Mouse (Mus musculus) embryonic facial prominence, embryonic 11.5 days (tissue): ENCODE results near the gene Rps6kb1. TPM values are rescaled to one million over a fixed set of nuclear protein-coding genes. Genes with fewer than 3 reads are reported as not detected.
"Not testable (repeated sequence)": the region's sequence is repeated elsewhere in the genome, so short reads cannot be mapped to it uniquely, and the experiment has no call there.

Experiments
- ATAC-seq: fragments of 200-750 bp; cut with Nextera tagmentation; replicated peaks from 2 replicates; pipeline ENCODE4 v1.8.0; 2017; ENCODE audit warnings: low read depth; ENCODE audit not compliant: insufficient number of reproducible peaks, low FRiP score, low TSS enrichment
- DNase-seq: peaks from one replicate; pipeline ENCODE4 v3.0.0-alpha.2; 2015; ENCODE audit warnings: low spot score
- H3K27ac ChIP-seq: fragments of 300-500 bp; sonication (generic); replicated peaks from 2 replicates; pipeline ENCODE4 v1.5.1; 2014; ENCODE audit warnings: mild to moderate bottlenecking, low read depth, low read length, control low read depth
- H3K27me3 ChIP-seq: fragments of 300-500 bp; sonication (generic); 2 replicates; pipeline ENCODE4 v1.6.1; 2014; ENCODE audit warnings: mild to moderate bottlenecking, low read length, moderate library complexity, mixed read lengths; ENCODE audit not compliant: control insufficient read depth, insufficient read depth
- H3K36me3 ChIP-seq: fragments of 300-500 bp; sonication (generic); replicated peaks from 2 replicates; pipeline ENCODE4 v1.6.1; 2014; ENCODE audit warnings: low read depth, mild to moderate bottlenecking, low read length, moderate library complexity, mixed read lengths; ENCODE audit not compliant: control insufficient read depth, insufficient read depth
- H3K4me1 ChIP-seq: fragments of 300-500 bp; sonication (generic); 2 replicates; pipeline ENCODE4 v1.6.1; 2014; ENCODE audit warnings: low read length, mixed read lengths; ENCODE audit not compliant: control insufficient read depth, insufficient read depth
- H3K4me2 ChIP-seq: fragments of 300-500 bp; sonication (generic); 2 replicates; pipeline ENCODE4 v1.6.1; 2014; ENCODE audit warnings: low read depth, mild to moderate bottlenecking, control low read depth, low read length, moderate library complexity
- H3K4me3 ChIP-seq: fragments of 300-500 bp; sonication (generic); 2 replicates; pipeline ENCODE4 v1.5.1; 2014; ENCODE audit warnings: low read depth, low read length, control low read depth
- H3K9ac ChIP-seq: fragments of 300-500 bp; sonication (generic); replicated peaks from 2 replicates; pipeline ENCODE4 v1.6.1; 2014; ENCODE audit warnings: mild to moderate bottlenecking, control low read depth, low read length
- H3K9me3 ChIP-seq: fragments of 300-500 bp; sonication (generic); replicated peaks from 2 replicates; pipeline ENCODE4 v1.6.1; 2016; ENCODE audit warnings: mild to moderate bottlenecking, low read length, inconsistent platforms, mixed read lengths; ENCODE audit not compliant: control insufficient read depth
- WGBS: fragments of 180-500 bp; shearing (Covaris S2); extraction: QIAGEN DNeasy Blood & Tissue Kit; methylation state at CpG from one replicate; pipeline ENCODE4 v1.1.7; 2014; 5-methylcytosine and 5-hydroxymethylcytosine counted together
- polyA plus RNA-seq: library from polyadenylated mRNA; unstranded; fragments of >200 nt; fragmentation: Nextera tagmentation; extraction: Ambion mirVana; gene quantifications from 2 replicates; pipeline ENCODE4 v1.2.1, GENCODE M21; 2014

The Rps6kb1 gene
- polyA plus RNA-seq, 1 experiment from 2014 or later = 69.7 TPM

GRCm38 (mm10) chr11:86471785-86472184 lies 72.8 kb downstream of the Rps6kb1 start:
- Histone ChIP-seq H3K4me2 (no peak overlapping the region), H3K4me1 (0 out of 2 replicates have a peak, but pooled peaks cover 2% of the 10 kb centered on the region), H3K9ac (no peak overlapping the region), H3K9me3 (no peaks in the 10 kb centered on the region), H3K27ac (no peak overlapping the region), H3K4me3 (no peak overlapping the region), H3K36me3 (no peaks in the 10 kb centered on the region), H3K27me3 (no peaks in the 10 kb centered on the region)
- ATAC-seq (no peak), DNase-seq (no peak)
- WGBS = 79% methylated on average over 6 of the region's 6 CpGs

GRCm38 (mm10) chr11:86468971-86469370 lies 75.6 kb downstream of the Rps6kb1 start:
- DNase-seq = no peak
- WGBS = 75% methylated on average over 4 of the region's 4 CpGs
- H3K4me1 ChIP-seq = 0 out of 2 replicates have a peak, but pooled peaks cover 2% of the 10 kb centered on the region
- no peak overlapping the region for H3K4me2 ChIP-seq
- H3K36me3 ChIP-seq = no peaks in the 10 kb centered on the region
- H3K9me3 ChIP-seq = no peaks in the 10 kb centered on the region
- no peak overlapping the region for H3K4me3 ChIP-seq
- ATAC-seq = no peak
- H3K9ac ChIP-seq = no peak overlapping the region
- H3K27ac ChIP-seq = no peak overlapping the region
- H3K27me3 ChIP-seq = no peaks in the 10 kb centered on the region

GRCm38 (mm10) chr11:86468345-86468744 lies 76.3 kb downstream of the Rps6kb1 start:
- ATAC-seq (no peak), DNase-seq (no peak)
- no peaks in the 10 kb centered on the region for H3K27me3 ChIP-seq
- H3K9ac ChIP-seq = no peak overlapping the region
- WGBS = 84% methylated on average over 8 of the region's 8 CpGs
- H3K4me2 ChIP-seq = no peak overlapping the region
- H3K4me1 ChIP-seq = 0 out of 2 replicates have a peak, but pooled peaks cover 2% of the 10 kb centered on the region
- H3K36me3 ChIP-seq = no peaks in the 10 kb centered on the region
- no peaks in the 10 kb centered on the region for H3K9me3 ChIP-seq
- H3K27ac ChIP-seq = no peak overlapping the region
- H3K4me3 ChIP-seq = no peak overlapping the region

GRCm38 (mm10) chr11:86464275-86464674 lies 80.3 kb downstream of the Rps6kb1 start:
- not testable (repeated sequence) for H3K4me3 ChIP-seq, H3K4me1 ChIP-seq, ATAC-seq, H3K27ac ChIP-seq, H3K27me3 ChIP-seq, H3K36me3 ChIP-seq, H3K9me3 ChIP-seq, H3K9ac ChIP-seq, H3K4me2 ChIP-seq
- WGBS = 22% methylated on average over 8 of the region's 8 CpGs
- peak; percentile 88 for DNase-seq

GRCm38 (mm10) chr11:86462579-86462978 lies 82.0 kb downstream of the Rps6kb1 start:
- Histone ChIP-seq H3K27me3 (no peaks in the 10 kb centered on the region), H3K9me3 (no peaks in the 10 kb centered on the region), H3K9ac (no peak overlapping the region), H3K36me3 (no peaks in the 10 kb centered on the region), H3K4me2 (no peak overlapping the region), H3K27ac (no peak overlapping the region), H3K4me1 (no peaks in the 10 kb centered on the region), H3K4me3 (no peak overlapping the region)
- ATAC-seq = no peak
- no peak for DNase-seq

- H3K9ac ChIP-seq = no peak overlapping the region
- WGBS = 85% methylated on average over 6 of the region's 6 CpGs
- H3K27ac ChIP-seq = no peak overlapping the region
- no peak for ATAC-seq
- H3K36me3 ChIP-seq = no peaks in the 10 kb centered on the region
- H3K4me3 ChIP-seq = no peak overlapping the region
- H3K27me3 ChIP-seq = no peaks in the 10 kb centered on the region
- no peaks in the 10 kb centered on the region for H3K4me1 ChIP-seq
- H3K4me2 ChIP-seq = no peak overlapping the region
- no peak for DNase-seq
- H3K9me3 ChIP-seq = no peaks in the 10 kb centered on the region
These were observed 85.7 kb downstream of the Rps6kb1 start for GRCm38 (mm10) chr11:86458866-86459265.

- DNase-seq (no peak), ATAC-seq (no peak)
- no peaks in the 10 kb centered on the region for H3K9me3 ChIP-seq
- no peak overlapping the region for H3K4me2 ChIP-seq
- no peaks in the 10 kb centered on the region for H3K27me3 ChIP-seq
- H3K4me3 ChIP-seq = no peak overlapping the region
- H3K9ac ChIP-seq = no peak overlapping the region
- H3K36me3 ChIP-seq = no peaks in the 10 kb centered on the region
- 81% methylated on average over 6 of the region's 6 CpGs for whole genome bisulfite sequencing
- no peak overlapping the region for H3K27ac ChIP-seq
- H3K4me1 ChIP-seq = no peaks in the 10 kb centered on the region
These were observed 87.1 kb downstream of the Rps6kb1 start for GRCm38 (mm10) chr11:86457545-86457944.

GRCm38 (mm10) chr11:86453991-86454390 lies 90.6 kb downstream of the Rps6kb1 start:
- WGBS = 85% methylated on average over 5 of the region's 5 CpGs
- Histone ChIP-seq H3K4me2 (no peak overlapping the region), H3K4me3 (no peak overlapping the region), H3K27ac (no peak overlapping the region), H3K9ac (no peak overlapping the region), H3K27me3 (no peaks in the 10 kb centered on the region), H3K4me1 (no peaks in the 10 kb centered on the region), H3K36me3 (no peaks in the 10 kb centered on the region), H3K9me3 (no peaks in the 10 kb centered on the region)
- no peak for DNase-seq
- no peak for ATAC-seq
